Mouse (Mus musculus): Measurements from ENCODE around the gene Cat. TPM values are rescaled to one million over a fixed set of nuclear protein-coding genes. Genes with fewer than 3 reads are reported as not detected.

The Cat gene
- total RNA-seq, 2 experiments from 2014 or later, result 157 to 174 TPM

- no peak for DNase-seq (ENCODE audit: low spot score in 2 of 2)
Observed at GRCm38 (mm10) chr2:103480240-103480639, 4.7 kb downstream of the Cat start.

GRCm38 (mm10) chr2:103478326-103478725 lies 6.6 kb downstream of the Cat start:
- no peak for DNase-seq (ENCODE audit: low spot score in 2 of 2)

- DNase-seq (ENCODE audit: low spot score in 2 of 2), result no peak
Observed at GRCm38 (mm10) chr2:103477456-103477855, 7.5 kb downstream of the Cat start.

GRCm38 (mm10) chr2:103476657-103477056 lies 8.3 kb downstream of the Cat start:
- no peak for DNase-seq (ENCODE audit: low spot score in 2 of 2)

- no peak for DNase-seq (ENCODE audit: low spot score in 2 of 2)
Observed at GRCm38 (mm10) chr2:103476180-103476579, 8.8 kb downstream of the Cat start.

- no peak for DNase-seq (ENCODE audit: low spot score in 2 of 2)
Observed at GRCm38 (mm10) chr2:103473362-103473761, 11.6 kb downstream of the Cat start.

- DNase-seq (ENCODE audit: low spot score in 2 of 2), result no peak
Observed at GRCm38 (mm10) chr2:103466984-103467588, 17.9 kb downstream of the Cat start.

GRCm38 (mm10) chr2:103466272-103466671 lies 18.7 kb downstream of the Cat start:
- no peak for DNase-seq (ENCODE audit: low spot score in 2 of 2)

GRCm38 (mm10) chr2:103465429-103465828 lies 19.5 kb downstream of the Cat start:
- no peak for DNase-seq (ENCODE audit: low spot score in 2 of 2)

- DNase-seq (ENCODE audit: low spot score in 2 of 2), result no peak
Observed at GRCm38 (mm10) chr2:103464524-103464923, 20.4 kb downstream of the Cat start.

- DNase-seq (ENCODE audit: low spot score in 2 of 2), result no peak
Observed at GRCm38 (mm10) chr2:103462746-103463145, 22.2 kb downstream of the Cat start.

- DNase-seq (ENCODE audit: low spot score in 2 of 2), result no peak
Observed at GRCm38 (mm10) chr2:103461743-103462142, 23.2 kb downstream of the Cat start.

GRCm38 (mm10) chr2:103461210-103461609 lies 23.8 kb downstream of the Cat start:
- DNase-seq (ENCODE audit: low spot score in 2 of 2), result no peak

GRCm38 (mm10) chr2:103459069-103459468 lies 25.9 kb downstream of the Cat start:
- no peak for DNase-seq (ENCODE audit: low spot score in 2 of 2)

- DNase-seq (ENCODE audit: low spot score in 2 of 2), result no peak
Observed at GRCm38 (mm10) chr2:103457628-103458027, 27.3 kb downstream of the Cat start.

- DNase-seq (ENCODE audit: low spot score in 2 of 2), result no peak
Observed at GRCm38 (mm10) chr2:103457048-103457447, 27.9 kb downstream of the Cat start.

- peak; percentile 53 to 70 for DNase-seq (ENCODE audit: low spot score in 2 of 2)
Observed at GRCm38 (mm10) chr2:103456646-103457045, 28.3 kb downstream of the Cat start.

GRCm38 (mm10) chr2:103455748-103456147 lies 29.2 kb downstream of the Cat start:
- DNase-seq (ENCODE audit: low spot score in 2 of 2), result no peak

GRCm38 (mm10) chr2:103452550-103452949 lies 32.4 kb downstream of the Cat start:
- no peak for DNase-seq (ENCODE audit: low spot score in 2 of 2)

- no peak for DNase-seq (ENCODE audit: low spot score in 2 of 2)
Observed at GRCm38 (mm10) chr2:103450267-103450666, 34.7 kb downstream of the Cat start.

GRCm38 (mm10) chr2:103449813-103450212 lies 35.1 kb downstream of the Cat start:
- no peak for DNase-seq (ENCODE audit: low spot score in 2 of 2)

- DNase-seq (ENCODE audit: low spot score in 2 of 2), result no peak
Observed at GRCm38 (mm10) chr2:103448947-103449560, 35.9 kb downstream of the Cat start.

- no peak for DNase-seq (ENCODE audit: low spot score in 2 of 2)
Observed at GRCm38 (mm10) chr2:103446326-103446725, 38.6 kb downstream of the Cat start.

Data from adrenal gland, postnatal 4 days (tissue).